Mouse (Mus musculus): ENCODE measurements at regions not wholly inside any gene's neighbourhood (a gene's known extent, or its start where the extent isn't known, plus 50 kb on each side); places are given as distances from the start of the nearest gene placed in this dataset.
A peak's percentile ranks its signal among the peaks of the same experiment; 100 is the strongest.

- no peak overlapping the region for H3K4me2 ChIP-seq (ENCODE audit: low read length)
- peak; percentile 57 for DNase-seq
- no peak overlapping the region for H3K4me3 ChIP-seq (replicated peaks; ENCODE audit: low read depth, low read length)
- H3K4me1 ChIP-seq (ENCODE audit: control insufficient read depth, insufficient read depth, low read length) = no peaks in the 10 kb centered on the region
- no peaks in the 10 kb centered on the region for H3K36me3 ChIP-seq (ENCODE audit: control insufficient read depth, insufficient read depth, low read length)
- no peaks in the 10 kb centered on the region for H3K27me3 ChIP-seq (ENCODE audit: control insufficient read depth, insufficient read depth, low read length)
- no peak overlapping the region for H3K27ac ChIP-seq (replicated peaks; ENCODE audit: low read depth, low read length)
- 53% methylated on average over 8 of the region's 8 CpGs for WGBS
- no peaks in the 10 kb centered on the region for H3K9me3 ChIP-seq (ENCODE audit: control insufficient read depth, low read length)
- no peak overlapping the region for H3K9ac ChIP-seq (replicated peaks; ENCODE audit: low read length)
- ATAC-seq (ENCODE audit: low FRiP score, low TSS enrichment) = no peak; the same call in 1 of the 2 replicates
Measured at GRCm38 (mm10) chr5:97697581-97698134, 240.8 kb upstream of the Gk2 start.

DNA sequence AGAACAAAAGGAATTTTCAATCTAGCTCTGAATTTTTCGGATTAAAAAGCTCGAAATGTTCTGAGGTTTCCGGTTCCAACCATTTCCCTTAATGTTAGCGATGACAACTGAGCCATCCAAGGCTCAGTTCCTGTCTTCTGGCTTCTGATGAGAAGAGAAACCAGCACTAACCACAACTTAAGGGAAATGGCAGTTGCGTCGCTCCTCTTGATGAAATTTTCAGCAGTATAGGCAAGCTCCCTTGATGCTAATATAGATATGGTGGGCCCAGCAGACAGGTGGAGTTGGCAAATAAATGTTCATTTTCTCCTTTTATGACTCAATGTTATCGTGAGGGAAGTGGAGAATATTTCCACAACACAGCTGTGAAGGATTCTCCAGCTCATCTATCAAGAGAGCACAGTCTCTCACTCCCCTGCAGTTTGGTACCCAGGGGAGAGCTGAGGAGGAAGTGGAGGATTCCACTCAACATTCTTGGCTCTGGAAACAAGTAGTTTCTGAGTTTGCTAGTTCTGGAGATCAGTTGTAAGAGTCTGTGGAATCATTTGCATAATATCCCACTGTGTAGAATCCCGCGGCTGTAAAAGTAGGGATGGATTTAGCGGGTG, 236.6 kb upstream of the Gk2 start:
- no peak overlapping the region for H3K4me3 ChIP-seq (replicated peaks; ENCODE audit: low read depth, low read length)
- no peak for DNase-seq
- 90% methylated on average over 10 of the region's 10 CpGs for WGBS
- no peak for ATAC-seq (ENCODE audit: low FRiP score, low TSS enrichment)
- H3K27ac ChIP-seq (replicated peaks; ENCODE audit: low read depth, low read length) = no peak overlapping the region
- H3K9ac ChIP-seq (replicated peaks; ENCODE audit: low read length) = no peak overlapping the region
- no peaks in the 10 kb centered on the region for H3K36me3 ChIP-seq (ENCODE audit: control insufficient read depth, insufficient read depth, low read length)
- no peaks in the 10 kb centered on the region for H3K27me3 ChIP-seq (ENCODE audit: control insufficient read depth, insufficient read depth, low read length)
- no peaks in the 10 kb centered on the region for H3K9me3 ChIP-seq (ENCODE audit: control insufficient read depth, low read length)
- no peaks in the 10 kb centered on the region for H3K4me1 ChIP-seq (ENCODE audit: control insufficient read depth, insufficient read depth, low read length)
- H3K4me2 ChIP-seq (ENCODE audit: low read length) = no peak overlapping the region

- H3K27me3 ChIP-seq (ENCODE audit: control insufficient read depth, insufficient read depth, low read length) = no peaks in the 10 kb centered on the region
- no peaks in the 10 kb centered on the region for H3K4me1 ChIP-seq (ENCODE audit: control insufficient read depth, insufficient read depth, low read length)
- H3K9me3 ChIP-seq (ENCODE audit: control insufficient read depth, low read length) = no peaks in the 10 kb centered on the region
- no peak overlapping the region for H3K27ac ChIP-seq (replicated peaks; ENCODE audit: low read depth, low read length)
- no peak overlapping the region for H3K4me3 ChIP-seq (replicated peaks; ENCODE audit: low read depth, low read length)
- DNase-seq (no peak), ATAC-seq (ENCODE audit: low FRiP score, low TSS enrichment) (no peak)
- no peak overlapping the region for H3K4me2 ChIP-seq (ENCODE audit: low read length)
- H3K36me3 ChIP-seq (ENCODE audit: control insufficient read depth, insufficient read depth, low read length) = no peaks in the 10 kb centered on the region
- no peak overlapping the region for H3K9ac ChIP-seq (replicated peaks; ENCODE audit: low read length)
Measured at GRCm38 (mm10) chr5:97685443-97685842, 228.6 kb upstream of the Gk2 start.

- Histone ChIP-seq H3K9ac (replicated peaks; ENCODE audit: low read length) (no peak overlapping the region), H3K4me3 (replicated peaks; ENCODE audit: low read depth, low read length) (no peak overlapping the region), H3K9me3 (ENCODE audit: control insufficient read depth, low read length) (no peaks in the 10 kb centered on the region), H3K4me2 (ENCODE audit: low read length) (no peak overlapping the region), H3K4me1 (ENCODE audit: control insufficient read depth, insufficient read depth, low read length) (no peaks in the 10 kb centered on the region), H3K36me3 (ENCODE audit: control insufficient read depth, insufficient read depth, low read length) (no peaks in the 10 kb centered on the region), H3K27me3 (ENCODE audit: control insufficient read depth, insufficient read depth, low read length) (no peaks in the 10 kb centered on the region), H3K27ac (replicated peaks; ENCODE audit: low read depth, low read length) (no peak overlapping the region)
- 86% methylated on average over 4 of the region's 4 CpGs for WGBS
- ATAC-seq (ENCODE audit: low FRiP score, low TSS enrichment) (no peak), DNase-seq (no peak)
Measured at GRCm38 (mm10) chr5:97684592-97685258, 227.9 kb upstream of the Gk2 start.

DNA sequence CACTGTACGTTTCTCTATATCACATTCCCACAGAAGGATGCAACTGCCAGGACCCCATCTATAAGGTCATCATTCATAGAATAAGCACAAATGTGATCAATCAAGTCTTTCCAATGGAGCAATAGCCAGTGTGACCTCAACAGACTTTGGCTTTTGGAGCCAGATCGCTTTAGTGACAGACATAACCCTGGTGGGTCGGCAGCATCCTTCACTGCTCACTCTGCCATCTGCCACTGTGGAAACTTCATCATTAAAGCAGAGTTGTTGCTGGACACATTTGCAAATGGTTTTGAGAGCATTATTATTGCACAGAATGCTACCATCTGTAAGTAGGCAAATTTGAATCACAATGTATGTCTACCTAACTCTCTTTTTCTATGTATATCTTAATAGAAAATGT, 212.9 kb upstream of the Gk2 start:
- no peak overlapping the region for H3K4me3 ChIP-seq (replicated peaks; ENCODE audit: low read depth, low read length)
- no peak overlapping the region for H3K27ac ChIP-seq (replicated peaks; ENCODE audit: low read depth, low read length)
- H3K4me1 ChIP-seq (ENCODE audit: control insufficient read depth, insufficient read depth, low read length) = no peaks in the 10 kb centered on the region
- no peak overlapping the region for H3K4me2 ChIP-seq (ENCODE audit: low read length)
- 60% methylated on average over 3 of the region's 3 CpGs for WGBS
- no peak overlapping the region for H3K9ac ChIP-seq (replicated peaks; ENCODE audit: low read length)
- no peak for ATAC-seq (ENCODE audit: low FRiP score, low TSS enrichment)
- no peaks in the 10 kb centered on the region for H3K36me3 ChIP-seq (ENCODE audit: control insufficient read depth, insufficient read depth, low read length)
- no peaks in the 10 kb centered on the region for H3K9me3 ChIP-seq (ENCODE audit: control insufficient read depth, low read length)
- peak; percentile 9 for DNase-seq
- H3K27me3 ChIP-seq (ENCODE audit: control insufficient read depth, insufficient read depth, low read length) = no peaks in the 10 kb centered on the region

- DNase-seq = no peak
- no peak for ATAC-seq (ENCODE audit: low FRiP score, low TSS enrichment)
Measured at GRCm38 (mm10) chr5:97656167-97656924, 199.5 kb upstream of the Gk2 start.

DNA sequence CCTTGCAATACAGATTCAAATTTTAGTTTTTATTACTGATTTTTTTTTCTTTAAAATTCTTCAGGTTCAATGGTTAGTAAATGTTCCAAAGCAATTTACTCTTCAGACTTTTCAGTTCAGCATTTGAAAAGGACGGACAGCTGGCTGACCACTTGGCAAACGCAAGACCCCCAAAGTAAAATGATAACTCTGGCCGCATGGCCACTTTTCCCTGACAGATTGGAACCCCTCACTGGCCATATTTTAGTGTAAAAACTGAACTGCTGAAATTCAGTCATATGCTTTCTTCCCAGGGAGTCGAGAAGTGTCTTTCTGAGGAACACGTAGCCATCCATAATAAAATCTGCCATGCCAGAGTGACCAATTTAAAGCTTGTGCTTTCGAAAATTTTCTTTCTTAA, 198.4 kb upstream of the Gk2 start:
- Histone ChIP-seq H3K27ac (replicated peaks; ENCODE audit: low read depth, low read length) (no peak overlapping the region), H3K9ac (replicated peaks; ENCODE audit: low read length) (no peak overlapping the region), H3K4me2 (ENCODE audit: low read length) (no peak overlapping the region), H3K27me3 (ENCODE audit: control insufficient read depth, insufficient read depth, low read length) (no peaks in the 10 kb centered on the region), H3K9me3 (ENCODE audit: control insufficient read depth, low read length) (no peaks in the 10 kb centered on the region), H3K36me3 (ENCODE audit: control insufficient read depth, insufficient read depth, low read length) (no peaks in the 10 kb centered on the region), H3K4me1 (ENCODE audit: control insufficient read depth, insufficient read depth, low read length) (no peaks in the 10 kb centered on the region), H3K4me3 (replicated peaks; ENCODE audit: low read depth, low read length) (no peak overlapping the region)
- no peak for ATAC-seq (ENCODE audit: low FRiP score, low TSS enrichment)
- 93% methylated on average over 6 of the region's 6 CpGs for WGBS
- DNase-seq = no peak

More at GRCm38 (mm10) chr5:97656167-97656924, 199.5 kb upstream of the Gk2 start:
- Histone ChIP-seq H3K9me3 (ENCODE audit: control insufficient read depth, low read length) (no peaks in the 10 kb centered on the region), H3K4me2 (ENCODE audit: low read length) (no peak overlapping the region), H3K27ac (replicated peaks; ENCODE audit: low read depth, low read length) (no peak overlapping the region), H3K4me3 (replicated peaks; ENCODE audit: low read depth, low read length) (no peak overlapping the region), H3K36me3 (ENCODE audit: control insufficient read depth, insufficient read depth, low read length) (no peaks in the 10 kb centered on the region), H3K27me3 (ENCODE audit: control insufficient read depth, insufficient read depth, low read length) (no peaks in the 10 kb centered on the region), H3K4me1 (ENCODE audit: control insufficient read depth, insufficient read depth, low read length) (no peaks in the 10 kb centered on the region), H3K9ac (replicated peaks; ENCODE audit: low read length) (no peak overlapping the region)
- 91% methylated on average over 12 of the region's 12 CpGs for WGBS

GRCm38 (mm10) chr5:97654414-97654813, 197.6 kb upstream of the Gk2 start:
- Histone ChIP-seq H3K27me3 (ENCODE audit: control insufficient read depth, insufficient read depth, low read length) (no peaks in the 10 kb centered on the region), H3K36me3 (ENCODE audit: control insufficient read depth, insufficient read depth, low read length) (no peaks in the 10 kb centered on the region), H3K4me2 (ENCODE audit: low read length) (peak overlapping the region; percentile 31), H3K4me1 (ENCODE audit: control insufficient read depth, insufficient read depth, low read length) (no peaks in the 10 kb centered on the region), H3K9ac (replicated peaks; ENCODE audit: low read length) (no peak overlapping the region), H3K27ac (replicated peaks; ENCODE audit: low read depth, low read length) (no peak overlapping the region), H3K4me3 (replicated peaks; ENCODE audit: low read depth, low read length) (no peak overlapping the region), H3K9me3 (ENCODE audit: control insufficient read depth, low read length) (no peaks in the 10 kb centered on the region)
- ATAC-seq (ENCODE audit: low FRiP score, low TSS enrichment) (no peak), DNase-seq (peak; percentile 49)
- 42% methylated on average over 12 of the region's 12 CpGs for WGBS
